Mouse (Mus musculus) gonadal fat pad, adult 2 months (tissue): Measurements from ENCODE around the gene Gm19345. TPM values are rescaled to one million over a fixed set of nuclear protein-coding genes. Genes with fewer than 3 reads are reported as not detected.
A peak's percentile ranks its signal among the peaks of the same experiment; 100 is the strongest.

Experiments
- DNase-seq: peaks from one replicate; pipeline ENCODE4 v3.0.0-alpha.2; 2012; ENCODE audit warnings: low read depth
- polyA plus RNA-seq: library from polyadenylated mRNA; depleted of rRNA; stranded (reverse); fragments of >200 nt; gene quantifications from 2 replicates; pipeline ENCODE4 v1.2.3, GENCODE M21; 2012

The Gm19345 gene
- polyA plus RNA-seq, 1 experiment, result 0.11 TPM

DNA sequence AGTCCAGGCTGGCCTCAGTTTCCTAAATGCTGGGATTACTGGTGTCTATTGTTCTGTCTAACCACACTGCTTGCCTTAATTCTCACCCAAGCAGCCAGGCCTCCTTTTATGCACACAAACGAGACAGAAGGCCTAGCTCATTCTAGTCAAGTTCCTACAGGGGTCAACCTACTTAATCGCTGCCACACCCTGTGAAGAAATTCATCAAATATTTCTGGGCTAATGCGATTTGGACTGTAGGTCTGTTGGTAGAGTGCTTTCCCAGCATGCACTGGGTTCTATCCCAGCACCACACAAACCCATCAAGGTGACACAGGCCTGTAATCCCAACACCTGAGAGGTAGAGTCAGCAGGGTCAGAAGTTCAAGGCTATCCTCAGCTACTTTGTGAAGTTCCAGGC is 22.1 kb upstream of the Gm19345 start:
- no peak for DNase-seq

DNA sequence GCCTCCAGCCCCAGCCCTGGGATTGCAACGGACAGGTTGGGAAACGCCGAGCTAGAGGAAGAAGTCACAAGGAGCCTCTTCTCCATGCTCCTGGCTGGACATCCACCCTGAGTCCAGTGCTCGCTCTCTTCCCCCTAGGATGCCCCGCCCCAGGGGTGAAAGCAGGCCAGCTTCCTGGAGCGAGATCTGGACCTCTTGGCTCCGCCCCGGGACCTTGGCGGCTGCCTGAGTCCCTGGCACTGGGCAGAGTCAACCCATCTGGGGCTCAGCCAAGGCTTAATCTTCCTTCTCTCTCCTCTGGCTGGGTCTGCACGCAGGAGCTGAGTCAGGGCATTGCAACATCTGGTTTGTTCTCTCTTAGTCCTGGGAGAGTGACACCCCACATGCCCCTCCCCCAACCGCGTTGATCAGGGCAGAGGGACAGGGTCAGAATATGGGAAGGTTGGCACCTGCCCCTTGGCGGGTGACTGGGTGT is 21.1 kb upstream of the Gm19345 start:
- peak; percentile 87 for DNase-seq

DNA sequence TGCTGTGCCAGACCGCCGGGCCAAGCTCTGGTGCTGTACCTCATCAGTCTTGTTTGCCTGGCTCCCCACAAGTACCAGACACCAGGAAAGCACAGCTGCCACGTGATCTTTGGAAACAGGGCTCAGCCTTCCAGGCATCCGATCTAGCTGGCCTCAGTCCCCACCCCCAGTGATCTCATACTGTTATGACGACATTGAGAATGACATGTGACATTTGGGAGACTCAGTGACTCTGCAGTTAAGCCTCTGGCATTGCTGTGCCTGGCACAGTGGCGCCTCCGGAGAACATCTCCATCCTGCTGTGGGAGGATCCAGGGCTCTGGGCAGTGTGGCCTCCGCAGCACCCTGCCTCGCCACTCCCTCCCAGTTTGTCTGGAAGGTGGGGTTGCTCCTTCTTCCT is 20.0 kb upstream of the Gm19345 start:
- no peak for DNase-seq

DNA sequence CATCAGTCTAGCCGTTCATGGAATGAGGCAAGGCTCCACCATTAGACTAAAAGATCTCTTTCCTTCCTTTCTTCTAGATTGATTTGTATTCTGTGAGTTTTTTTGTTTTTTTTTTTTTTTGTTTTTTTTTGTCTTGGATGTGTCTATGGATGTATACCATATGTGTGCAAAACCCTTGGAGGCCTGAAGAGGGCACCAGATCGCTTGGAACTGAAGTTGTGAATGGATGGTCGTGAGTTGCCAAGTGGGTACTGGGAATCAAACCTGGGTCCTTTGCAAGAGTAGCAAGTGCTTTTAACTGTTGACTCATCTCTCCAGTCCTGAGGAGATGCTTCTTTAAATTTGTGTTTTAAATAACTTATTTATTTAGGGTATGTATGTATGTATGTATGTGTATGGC is 17.7 kb upstream of the Gm19345 start:
- no peak for DNase-seq

DNA sequence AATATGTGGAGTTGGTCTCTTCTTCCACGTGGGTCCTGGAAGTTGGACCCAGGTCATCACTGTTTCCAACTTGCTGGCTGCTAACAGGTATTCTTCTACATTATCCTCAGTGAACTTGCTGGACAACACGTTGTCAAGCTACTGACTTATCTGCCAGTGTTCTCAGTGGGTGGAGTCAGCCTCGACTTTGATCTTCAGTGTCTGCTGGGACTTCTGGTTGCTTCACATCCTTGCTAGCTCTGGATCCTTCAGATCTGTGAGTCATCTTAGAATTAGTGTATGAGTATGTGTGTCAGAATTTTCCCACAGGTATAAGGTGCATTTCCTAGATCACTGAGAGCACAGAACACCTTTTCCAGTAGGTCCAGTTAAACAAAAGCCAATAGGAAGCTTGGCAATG is 15.0 kb upstream of the Gm19345 start:
- DNase-seq, result no peak

DNA sequence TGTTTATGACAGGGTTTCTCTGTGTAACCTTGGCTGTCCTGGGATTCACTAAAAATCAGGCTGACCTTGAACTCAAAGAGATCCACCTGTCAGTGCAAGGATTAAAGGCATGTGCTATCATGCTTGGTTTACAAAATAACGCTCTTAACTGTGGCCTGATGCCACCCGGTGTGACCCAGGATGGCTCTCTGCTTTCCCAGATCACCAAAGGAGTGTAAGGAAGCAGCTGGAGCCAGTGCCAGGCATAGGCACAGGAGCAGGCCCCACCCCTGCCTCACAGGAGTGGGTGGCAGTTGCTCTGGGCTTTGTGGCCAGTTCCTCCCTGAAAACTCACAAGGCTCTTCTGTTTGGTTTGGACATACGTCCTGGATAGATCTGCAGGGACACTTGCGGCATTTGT is 11.4 kb upstream of the Gm19345 start:
- no peak for DNase-seq

DNA sequence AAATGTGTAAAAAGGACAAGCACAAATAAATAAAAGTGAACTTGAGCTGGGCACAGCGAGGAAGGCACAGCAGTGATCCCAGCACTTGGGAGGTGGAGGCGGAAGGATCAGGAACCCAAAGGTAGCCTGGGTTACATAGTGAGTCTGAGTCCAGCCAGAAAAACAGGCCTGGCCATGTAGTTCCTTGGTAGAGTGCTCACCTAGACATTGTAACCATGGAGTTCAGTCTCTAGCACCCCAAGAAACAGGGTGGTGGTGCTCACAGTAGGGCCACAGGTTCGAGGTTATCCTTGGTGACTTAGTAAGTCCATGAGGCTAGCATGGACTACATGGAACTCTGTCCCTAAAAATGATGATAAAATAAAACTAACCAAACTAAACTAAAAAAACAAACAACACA is 10.9 kb upstream of the Gm19345 start:
- no peak for DNase-seq

DNA sequence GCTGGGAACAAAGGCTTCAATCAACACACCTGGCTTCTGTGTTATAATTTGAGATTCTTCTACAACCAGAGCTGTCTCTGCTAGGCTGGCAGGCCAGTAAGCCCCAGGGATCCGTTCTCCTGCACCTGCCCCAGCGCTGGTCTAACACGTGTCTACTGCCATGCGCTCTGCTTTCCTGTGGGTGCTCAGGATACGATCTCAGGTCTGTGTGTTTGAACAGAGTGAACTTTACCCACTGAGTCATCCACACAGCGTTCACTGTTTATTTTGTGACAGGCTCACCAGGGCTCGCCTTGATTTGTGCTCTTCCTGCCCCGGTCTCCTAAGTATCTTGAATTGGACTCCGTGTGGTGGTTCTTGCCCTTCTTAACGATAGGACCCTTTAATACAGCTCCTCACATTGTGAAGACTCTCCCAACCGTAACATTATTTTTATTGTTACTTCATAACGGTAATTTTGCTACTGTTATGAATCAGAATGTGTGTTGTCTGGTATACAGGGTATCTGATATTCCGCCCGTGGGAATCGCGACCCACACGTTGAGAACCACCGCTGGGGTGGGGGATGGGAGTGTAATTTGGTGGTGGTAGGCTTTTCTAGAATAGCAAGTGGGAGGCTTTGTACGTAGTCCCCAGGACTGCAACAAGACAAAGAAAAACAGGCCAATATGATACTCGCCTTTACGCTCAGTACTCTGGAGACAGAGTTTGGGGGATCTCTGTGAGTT is 10.0 kb upstream of the Gm19345 start:
- DNase-seq, result no peak

DNA sequence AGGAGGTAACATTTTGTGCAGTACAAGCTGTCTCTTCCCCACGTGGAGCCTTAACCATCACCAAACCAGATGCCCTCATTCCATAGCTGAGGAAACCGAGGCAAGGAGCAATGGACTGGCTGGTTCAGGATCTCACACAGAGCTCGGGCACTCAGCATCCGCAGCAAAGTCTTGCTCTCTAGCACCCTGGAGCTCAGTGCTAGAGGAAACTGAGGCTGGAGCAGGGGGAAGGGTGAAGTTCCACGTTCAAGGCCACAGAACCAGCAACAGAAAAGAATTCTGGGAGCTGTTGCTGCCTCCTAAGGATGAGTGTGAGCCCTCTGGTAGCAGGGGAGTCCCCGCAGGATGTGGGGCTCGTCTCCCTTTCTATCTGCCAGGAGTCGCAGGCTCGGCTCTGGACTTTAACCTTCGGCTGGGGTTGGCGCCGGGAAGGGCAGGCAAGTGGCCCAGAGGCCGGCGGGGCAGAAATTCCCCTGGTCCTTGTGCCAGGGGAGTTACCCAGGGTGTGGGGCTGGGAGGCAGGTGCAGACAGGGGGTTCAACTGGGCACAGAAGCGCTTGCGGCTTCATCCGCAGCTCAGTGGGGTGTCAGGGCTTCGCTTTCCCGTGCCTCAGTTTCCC is 8.8 kb upstream of the Gm19345 start:
- no peak for DNase-seq

DNA sequence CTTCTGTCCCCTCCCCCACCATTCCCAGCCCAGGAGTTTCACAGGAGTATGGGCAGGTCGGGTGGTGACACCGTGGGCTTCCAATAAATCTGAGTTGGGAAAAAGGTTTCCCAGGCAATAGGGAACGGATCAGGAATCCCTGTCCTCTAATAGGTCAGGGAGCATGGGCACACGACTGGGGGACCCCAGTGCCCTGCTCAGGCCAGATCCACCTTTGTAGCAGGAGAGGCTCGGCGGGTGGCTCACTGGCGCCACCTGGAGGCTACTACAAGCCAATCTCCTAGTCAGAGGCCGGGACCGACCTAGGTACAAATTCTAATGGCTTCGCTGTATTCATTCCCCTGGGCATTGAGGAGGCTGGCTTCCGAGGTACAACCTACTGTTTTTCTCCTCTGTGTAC is 8.2 kb upstream of the Gm19345 start:
- no peak for DNase-seq

DNA sequence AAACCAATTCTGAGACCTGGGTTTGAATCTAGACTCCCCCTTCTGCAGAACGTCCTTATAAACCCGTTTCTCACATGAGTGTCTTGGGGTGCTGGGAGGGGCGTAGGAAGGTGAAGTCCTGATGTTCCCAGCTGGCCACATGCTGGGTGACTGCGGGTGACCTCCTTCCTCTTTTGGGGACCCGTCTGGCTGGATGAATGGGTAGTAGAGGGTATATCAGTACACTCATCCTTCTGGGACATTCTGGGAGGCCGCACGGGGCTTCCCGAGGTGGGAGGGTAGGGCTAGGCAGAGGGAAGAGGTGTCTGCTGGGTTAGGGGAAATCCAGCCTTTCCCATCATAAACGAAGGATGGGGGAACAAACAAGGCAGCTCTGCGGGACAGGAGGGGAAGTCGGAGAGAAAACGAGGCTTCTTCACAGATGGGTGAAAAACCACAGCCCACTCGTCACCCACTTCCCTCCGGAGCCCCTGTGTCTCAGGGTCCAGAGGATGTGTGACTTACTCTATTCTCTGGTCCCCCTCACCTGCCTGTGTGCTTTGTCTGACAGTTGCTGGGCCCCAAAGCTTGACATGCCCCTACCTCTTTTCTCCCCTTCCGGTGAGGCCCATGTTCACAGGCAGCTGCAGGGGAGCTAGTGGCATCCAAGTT is 7.2 kb upstream of the Gm19345 start:
- no peak for DNase-seq

DNA sequence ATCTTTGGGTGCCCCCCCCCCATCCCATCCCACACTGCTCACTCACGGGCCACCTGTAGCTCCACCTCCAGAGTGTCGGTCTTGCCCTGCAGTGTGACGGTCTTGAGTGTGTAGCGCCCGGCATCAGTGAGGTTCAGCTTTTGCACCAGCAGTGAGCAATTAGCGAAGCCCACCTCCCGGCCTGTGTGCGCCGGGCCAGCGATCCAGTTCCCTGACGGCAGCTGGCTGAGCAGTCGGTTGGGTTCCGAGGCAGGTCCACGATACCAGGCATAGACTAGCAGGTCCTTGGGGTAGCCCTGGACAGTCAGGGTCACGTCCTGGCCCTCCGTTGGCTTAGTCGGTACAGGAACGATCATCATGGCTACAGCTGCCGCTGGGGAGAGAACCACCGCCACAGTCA is 1.7 kb downstream of the Gm19345 start:
- no peak for DNase-seq

DNA sequence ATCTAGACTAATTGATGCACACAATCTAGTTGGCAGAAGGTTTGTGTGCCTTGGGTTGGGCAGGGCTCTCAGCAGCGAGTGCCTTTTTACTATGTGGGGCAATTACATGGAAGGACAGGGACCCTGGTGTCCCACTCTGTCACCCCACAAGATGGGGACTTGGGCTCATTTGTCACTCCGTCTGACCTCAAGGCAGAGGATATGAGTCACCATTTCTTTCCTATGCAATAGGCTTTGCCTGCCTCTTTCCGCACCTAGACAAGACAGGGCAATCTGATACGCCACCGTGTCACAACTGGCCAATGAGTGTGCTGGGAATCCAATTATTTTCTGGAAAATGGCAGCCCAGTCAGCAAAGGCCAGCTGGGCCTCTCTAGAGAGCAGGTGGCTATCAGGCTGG is 3.9 kb downstream of the Gm19345 start:
- DNase-seq, result no peak

DNA sequence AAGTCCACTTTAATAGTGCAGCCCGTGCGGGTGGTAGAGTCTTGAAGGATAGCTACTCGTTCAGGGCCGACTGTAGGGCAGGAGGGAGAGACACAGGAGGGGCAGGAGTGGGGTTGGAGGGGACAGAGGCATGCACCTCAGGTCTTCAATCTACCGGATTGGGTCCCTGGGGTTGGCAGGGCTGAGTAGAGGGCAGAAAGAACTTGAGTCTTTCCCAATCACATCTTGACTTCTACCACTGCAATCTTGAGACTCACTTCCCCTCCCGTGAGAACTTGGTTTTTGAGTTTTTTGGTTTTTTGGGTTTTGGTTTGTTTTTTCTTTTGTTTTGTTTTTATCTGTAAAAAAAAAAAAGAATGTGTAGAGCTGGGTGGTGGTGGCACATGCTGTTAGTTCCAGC is 4.5 kb downstream of the Gm19345 start:
- DNase-seq, result no peak

DNA sequence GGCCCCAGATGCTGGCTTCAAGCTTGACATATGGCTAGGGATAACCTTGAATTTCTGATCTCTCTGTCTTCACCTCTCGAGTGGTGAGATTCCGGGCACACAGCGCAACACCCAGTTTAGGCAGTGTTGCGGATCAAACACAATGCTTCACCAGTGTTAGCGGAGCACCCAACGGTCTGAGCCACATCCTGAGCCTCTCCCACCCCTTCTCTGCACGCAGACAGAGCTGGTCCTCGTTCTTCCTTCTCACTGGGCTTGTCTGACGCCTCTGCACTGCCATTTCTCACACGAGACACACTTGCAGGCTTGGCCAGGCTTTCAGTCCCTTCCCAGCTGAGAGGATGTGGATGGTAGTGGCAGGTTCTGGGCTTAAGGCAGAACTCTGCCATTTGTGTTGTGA is 7.9 kb downstream of the Gm19345 start:
- no peak for DNase-seq

DNA sequence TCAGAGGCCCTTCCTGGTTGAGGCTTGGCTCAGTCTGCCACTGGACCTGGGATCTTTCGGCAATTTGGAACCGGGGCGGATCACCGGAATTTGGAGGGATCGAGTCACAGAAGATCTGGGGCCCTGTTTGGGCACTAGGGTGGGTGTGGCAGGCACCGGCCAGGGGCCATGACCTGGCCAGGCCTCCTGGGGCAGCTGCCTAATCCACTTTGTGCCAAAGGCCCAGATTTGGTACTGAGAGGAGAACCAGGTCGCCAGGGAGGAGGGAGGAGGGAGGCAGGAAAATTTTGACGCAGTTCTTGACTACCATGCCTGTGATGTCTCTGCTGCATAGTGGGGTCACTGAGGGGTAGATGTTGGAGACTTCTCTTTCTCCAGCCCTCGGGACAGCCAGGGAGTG is 9.4 kb downstream of the Gm19345 start, which contains the start of gene Ceacam16:
Ceacam16 (minus strand) TSS at position 101 of the 400 bp plus-strand sequence.
- DNase-seq, result no peak

DNA sequence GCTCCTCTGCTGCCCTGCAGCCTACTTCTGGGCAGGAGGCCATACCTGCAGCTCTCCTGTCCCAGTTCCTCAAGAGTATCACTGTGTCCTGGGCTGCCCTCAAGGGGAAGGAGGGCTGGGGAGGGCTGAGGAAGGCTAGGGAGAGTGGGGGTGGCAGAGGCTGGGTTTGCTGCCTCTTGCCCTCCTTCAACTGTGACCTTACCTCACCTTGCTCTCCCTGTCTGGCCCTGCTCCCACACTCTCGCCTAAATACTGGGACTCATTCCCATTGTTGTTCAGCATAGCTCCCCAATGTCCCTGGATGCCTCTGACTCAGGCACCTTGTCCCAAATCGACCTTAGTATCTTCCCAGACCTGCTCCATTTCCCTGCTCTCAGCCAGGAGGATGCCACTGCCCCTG is 12.4 kb downstream of the Gm19345 start:
- DNase-seq, result no peak

DNA sequence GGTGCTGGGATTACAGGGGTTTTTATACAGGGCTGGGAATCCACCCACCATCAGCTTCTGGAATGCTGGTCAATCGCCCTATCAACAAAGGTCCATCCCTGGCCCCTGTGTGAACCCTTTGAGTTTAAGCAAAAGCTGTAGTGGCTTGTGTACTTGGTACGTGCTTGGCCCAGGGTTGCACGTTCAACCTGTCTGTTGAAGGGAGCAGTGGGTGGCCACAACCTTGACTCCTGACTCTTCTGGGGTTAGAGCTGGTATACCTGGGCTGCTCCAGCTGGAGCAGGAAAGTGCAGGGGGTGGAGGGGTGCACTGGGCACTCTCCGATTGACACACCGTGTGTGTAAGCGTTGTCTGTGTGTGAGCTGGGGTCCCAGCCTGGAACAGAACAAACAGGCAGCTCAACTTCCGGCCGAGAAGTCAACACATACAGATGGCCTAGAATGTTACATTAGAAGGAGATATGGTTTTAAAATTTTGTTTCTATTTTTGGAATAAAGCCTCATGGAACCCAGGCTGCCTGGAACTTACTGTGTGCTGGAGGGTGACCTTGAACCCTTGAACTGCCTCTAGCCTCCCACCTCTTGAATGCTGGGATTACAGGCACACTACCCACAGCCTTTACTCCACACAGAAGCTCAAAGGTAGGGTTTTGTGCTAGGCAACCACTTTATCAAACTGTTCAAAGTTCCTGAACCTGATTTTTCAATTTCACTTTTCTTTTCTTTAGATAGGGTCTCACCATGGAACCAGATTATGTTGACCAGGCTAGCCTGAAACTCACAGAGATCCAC is 13.6 kb downstream of the Gm19345 start:
- DNase-seq, result no peak

DNA sequence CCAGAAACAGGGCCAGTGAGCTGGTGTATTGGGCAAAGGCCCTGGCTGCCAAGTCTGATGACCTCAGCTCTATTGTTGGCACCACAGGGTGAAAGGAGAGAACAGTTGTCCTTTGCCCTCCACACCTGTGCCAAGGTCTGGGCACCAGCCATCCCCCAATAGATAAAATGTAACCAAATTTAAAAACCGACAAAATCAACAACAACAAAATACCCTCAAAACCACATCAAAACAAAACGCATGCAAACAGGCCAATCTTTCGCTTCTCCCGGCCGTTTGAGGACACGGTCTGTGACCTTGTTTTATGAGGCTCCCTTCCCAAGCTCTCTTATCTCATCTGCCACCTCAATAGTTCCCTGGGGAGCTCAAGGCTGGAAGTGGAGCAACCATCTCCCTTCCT is 14.7 kb downstream of the Gm19345 start:
- DNase-seq, result no peak

DNA sequence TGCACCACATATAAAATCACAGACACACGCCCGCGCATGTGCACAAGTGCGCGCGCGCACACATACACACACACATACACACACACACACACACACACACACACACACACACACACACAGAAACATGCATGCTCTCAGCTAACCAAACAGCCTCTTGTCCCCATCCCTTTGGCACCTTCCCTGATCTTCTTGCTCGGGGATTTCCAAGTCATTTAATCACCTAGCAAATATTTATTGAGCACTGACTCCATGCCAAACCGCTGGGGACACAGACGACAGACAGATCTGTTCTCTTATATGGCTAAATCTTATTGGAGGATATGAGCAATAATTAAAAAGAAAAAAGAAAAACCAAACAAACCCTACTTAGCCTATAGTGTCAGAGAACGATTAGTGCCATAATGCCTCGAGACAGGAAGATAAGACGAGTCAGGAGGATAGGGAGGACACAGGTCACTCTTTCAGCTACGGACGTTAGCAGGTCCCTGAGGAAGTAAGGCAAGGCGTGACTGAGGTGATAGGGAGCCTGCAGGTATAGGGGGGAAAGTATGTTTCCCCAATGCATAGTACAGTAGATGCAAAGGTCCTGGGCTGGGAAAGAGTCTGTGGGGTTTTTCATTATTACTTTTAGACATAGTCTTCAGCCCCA is 16.1 kb downstream of the Gm19345 start:
- no peak for DNase-seq

DNA sequence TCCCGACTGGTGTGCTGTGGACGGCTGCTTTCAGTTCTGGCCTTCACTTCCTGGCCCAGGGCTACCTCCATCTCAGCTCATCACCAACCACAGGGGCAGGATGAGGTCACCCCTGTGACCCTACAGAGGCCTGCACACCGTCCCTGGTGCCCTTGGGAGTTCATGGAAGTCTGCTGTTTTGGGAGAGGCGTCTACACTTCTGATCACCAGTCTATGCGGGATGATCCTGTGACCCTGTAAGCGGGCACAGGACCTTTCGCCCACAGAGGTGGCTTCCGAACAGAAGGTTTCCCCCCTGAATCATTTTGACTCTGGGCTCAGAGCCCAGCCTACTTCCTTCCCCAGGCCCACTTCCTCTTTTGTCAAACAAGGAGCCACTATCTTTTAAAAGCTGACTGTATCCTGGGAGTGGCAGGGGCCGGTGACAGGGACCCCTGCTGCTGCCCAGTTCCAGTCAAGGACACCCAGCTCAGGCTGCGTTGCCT is 19.4 kb downstream of the Gm19345 start:
- DNase-seq, result no peak
